Mouse (Mus musculus) stomach, postnatal 0 days (tissue): ENCODE measurements around the gene Car8.

Source experiments
- CTCF ChIP-seq: IDR thresholded peaks from 2 replicates; pipeline ENCODE4 v1.5.1; 2016; ENCODE audit warnings: antibody characterized with exemption, low read depth, mild to moderate bottlenecking, moderate library complexity
- EP300 ChIP-seq: optimal IDR thresholded peaks from 2 replicates; pipeline ENCODE3; 2016; ENCODE audit warnings: antibody characterized with exemption

GRCm38 (mm10) chr4:8218004-8218403 lies 20.8 kb downstream of the Car8 start:
- TF ChIP-seq CTCF (no peak), EP300 (no peak)
